Mouse (Mus musculus) hindbrain, embryonic 10.5 days (tissue): Measurements from ENCODE around the gene Shroom3. TPM values are rescaled to one million over a fixed set of nuclear protein-coding genes. Genes with fewer than 3 reads are reported as not detected.

Experiments
- DNase-seq: peaks from one replicate; pipeline ENCODE4 v3.0.0-alpha.2; 2017; ENCODE audit warnings: low spot score
- H3K27ac ChIP-seq: fragments of 300-500 bp; sonication (generic); 2 replicates; pipeline ENCODE4 v1.5.1; 2016; ENCODE audit warnings: mild to moderate bottlenecking, moderate library complexity
- H3K27me3 ChIP-seq: fragments of 300-500 bp; sonication (generic); 2 replicates; pipeline ENCODE4 v1.6.1; 2016; ENCODE audit warnings: mild to moderate bottlenecking; ENCODE audit not compliant: poor library complexity, insufficient read depth, severe bottlenecking
- H3K36me3 ChIP-seq: fragments of 300-500 bp; sonication (generic); 2 replicates; pipeline ENCODE4 v1.6.1; 2016; ENCODE audit warnings: mild to moderate bottlenecking, moderate library complexity
- H3K4me1 ChIP-seq: fragments of 300-500 bp; sonication (generic); replicated peaks from 2 replicates; pipeline ENCODE4 v1.6.1; 2016; ENCODE audit warnings: mild to moderate bottlenecking
- H3K4me3 ChIP-seq: fragments of 300-500 bp; sonication (generic); 2 replicates; pipeline ENCODE4 v1.5.1; 2016; ENCODE audit warnings: mild to moderate bottlenecking, moderate library complexity
- H3K9me3 ChIP-seq: fragments of 300-500 bp; sonication (generic); 2 replicates; pipeline ENCODE4 v1.6.1; 2016; ENCODE audit warnings: mild to moderate bottlenecking, moderate library complexity
- WGBS: fragments of 180-500 bp; shearing (Covaris S2); methylation state at CpG from one replicate; pipeline ENCODE4 v1.1.7; 2016; 5-methylcytosine and 5-hydroxymethylcytosine counted together
- polyA plus RNA-seq: library from polyadenylated mRNA; unstranded; fragments of >200 nt; fragmentation: Nextera tagmentation; extraction: Ambion mirVana; gene quantifications from 2 replicates; pipeline ENCODE4 v1.2.1, GENCODE M21; 2016

The Shroom3 gene
- polyA plus RNA-seq, 1 experiment from 2014 or later = 6.5 TPM

DNA sequence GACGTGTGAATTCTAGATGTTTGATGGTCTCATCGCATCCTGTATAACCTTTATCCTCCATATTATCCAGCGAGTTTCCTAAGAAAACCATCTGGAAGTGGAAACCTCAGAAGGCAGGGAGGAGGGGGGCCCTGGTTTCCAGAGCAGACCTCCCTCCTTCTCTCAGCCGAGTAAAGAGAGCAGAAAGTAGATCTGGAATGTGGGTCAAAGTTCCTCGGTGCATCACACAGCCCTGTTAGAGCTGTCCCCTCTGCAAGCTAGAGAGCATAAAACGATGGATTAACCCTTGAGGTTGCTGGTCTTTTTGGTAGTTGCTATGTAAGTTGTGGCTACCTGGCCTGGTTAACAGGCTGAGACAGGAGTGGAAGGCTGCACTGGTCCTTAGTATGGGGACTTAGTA, 46.0 kb downstream of the Shroom3 start:
- WGBS = 64% methylated on average over 6 of the region's 6 CpGs
- Histone ChIP-seq H3K4me3 (no peak overlapping the region), H3K9me3 (no peaks in the 10 kb centered on the region)

DNA sequence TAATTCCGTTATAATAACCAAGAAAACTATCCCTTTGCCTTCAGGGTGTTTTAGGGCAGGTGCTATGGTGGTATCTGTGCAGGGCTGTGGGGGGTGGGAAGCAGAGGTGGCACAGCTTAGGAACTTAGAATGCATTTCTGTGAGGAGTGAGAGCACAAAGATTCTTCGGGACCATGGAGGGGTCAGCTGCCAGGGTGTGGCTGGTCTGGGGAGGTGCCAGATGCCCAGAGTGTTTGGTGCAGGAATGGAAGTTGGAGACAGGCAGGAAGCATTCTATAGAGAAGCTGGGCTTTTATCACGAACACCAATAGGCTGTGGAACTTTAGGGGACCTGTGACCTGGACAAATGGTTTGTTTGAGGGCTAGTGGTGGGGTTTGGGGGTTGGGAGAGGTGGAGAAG, 58.6 kb downstream of the Shroom3 start:
- peaks cover 14% of the 10 kb centered on the region; the same call in 1 of the 2 replicates for H3K4me1 ChIP-seq
- no peak for DNase-seq
- no peaks in the 10 kb centered on the region for H3K27me3 ChIP-seq
- H3K27ac ChIP-seq = no peak overlapping the region
- H3K4me3 ChIP-seq = no peak overlapping the region
- H3K36me3 ChIP-seq = 0 out of 2 replicates have a peak, but pooled peaks cover 3% of the 10 kb centered on the region
- H3K9me3 ChIP-seq = no peaks in the 10 kb centered on the region
- 85% methylated on average over 3 of the region's 3 CpGs for WGBS

More for the DNA sequence above, 46.0 kb downstream of the Shroom3 start:
- H3K4me1 ChIP-seq = 0 out of 2 replicates have a peak, but pooled peaks cover 8% of the 10 kb centered on the region
- peaks cover 4% of the 10 kb centered on the region; the same call in 1 of the 2 replicates for H3K36me3 ChIP-seq
- no peaks in the 10 kb centered on the region for H3K27me3 ChIP-seq
- no peak for DNase-seq
- no peak overlapping the region for H3K27ac ChIP-seq

DNA sequence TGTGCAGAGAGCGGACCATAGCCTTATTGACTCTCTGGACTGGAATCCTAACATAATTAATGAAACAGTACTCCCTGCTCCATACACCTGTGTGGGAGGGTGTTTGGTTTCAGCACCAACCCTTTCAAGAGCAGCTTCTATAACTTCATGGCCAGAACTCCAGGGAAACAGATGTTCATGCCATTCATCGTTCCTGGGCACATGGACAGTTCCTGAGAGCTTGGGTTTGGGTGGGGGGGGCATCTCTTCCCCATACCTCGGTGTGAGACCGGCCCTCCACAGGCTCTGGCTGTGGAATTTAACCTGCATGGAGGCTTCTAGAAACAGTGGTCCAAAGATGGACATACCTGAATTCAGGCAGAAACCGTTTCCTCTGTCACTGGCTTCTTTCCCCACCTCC, 59.5 kb downstream of the Shroom3 start:
- no peaks in the 10 kb centered on the region for H3K9me3 ChIP-seq
- DNase-seq = no peak
- no peaks in the 10 kb centered on the region for H3K27me3 ChIP-seq
- WGBS = 86% methylated on average over 5 of the region's 5 CpGs
- H3K27ac ChIP-seq = no peak overlapping the region
- H3K36me3 ChIP-seq = no peaks in the 10 kb centered on the region
- peaks cover 14% of the 10 kb centered on the region; the same call in 1 of the 2 replicates for H3K4me1 ChIP-seq
- no peak overlapping the region for H3K4me3 ChIP-seq

DNA sequence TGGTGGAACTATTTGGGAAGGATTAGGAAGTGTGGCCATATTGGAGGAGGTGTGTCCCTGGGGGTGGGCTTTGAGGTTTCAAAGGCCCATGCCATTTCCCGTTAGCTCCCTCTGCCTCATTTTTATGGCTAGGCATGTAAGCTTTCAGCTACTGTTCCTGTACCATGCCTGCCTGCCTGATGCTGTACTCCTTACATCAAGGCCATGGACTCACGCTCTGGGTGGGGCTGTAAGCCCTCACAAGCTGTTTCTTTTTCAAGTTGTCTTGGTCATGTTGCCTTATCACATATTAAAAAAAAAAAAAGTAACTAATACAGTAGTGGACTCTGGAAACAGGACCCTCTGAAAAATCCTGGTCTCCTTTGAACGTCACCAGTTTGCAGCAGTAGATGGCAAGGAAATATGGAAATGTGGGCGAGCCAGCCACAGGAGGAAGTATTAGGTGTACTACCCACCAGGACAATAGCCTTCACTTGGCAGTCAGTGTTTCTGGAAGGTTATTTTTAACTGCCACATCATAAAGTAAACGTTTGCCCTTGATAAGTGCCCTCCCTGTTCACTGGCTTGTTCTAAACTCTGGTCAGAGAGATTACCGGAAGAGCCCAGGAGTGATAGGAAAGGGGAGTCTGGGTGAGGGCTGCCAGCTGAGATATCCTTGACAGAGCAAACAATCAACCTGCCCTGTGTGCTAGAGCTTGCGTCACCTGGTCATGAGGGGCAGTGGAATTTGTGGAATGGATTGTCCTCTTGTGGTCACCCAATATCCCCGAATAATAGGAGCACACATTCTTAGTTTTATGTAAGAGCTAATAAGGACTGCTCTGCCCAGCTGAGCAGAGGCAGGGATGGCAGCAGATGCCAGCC, 62.4 kb downstream of the Shroom3 start:
- Histone ChIP-seq H3K4me3 (no peak overlapping the region), H3K36me3 (no peaks in the 10 kb centered on the region), H3K27me3 (no peaks in the 10 kb centered on the region), H3K4me1 (peaks cover 14% of the 10 kb centered on the region; the same call in 1 of the 2 replicates), H3K27ac (no peak overlapping the region), H3K9me3 (no peaks in the 10 kb centered on the region)
- DNase-seq = no peak
- WGBS = 82% methylated on average over 8 of the region's 8 CpGs

DNA sequence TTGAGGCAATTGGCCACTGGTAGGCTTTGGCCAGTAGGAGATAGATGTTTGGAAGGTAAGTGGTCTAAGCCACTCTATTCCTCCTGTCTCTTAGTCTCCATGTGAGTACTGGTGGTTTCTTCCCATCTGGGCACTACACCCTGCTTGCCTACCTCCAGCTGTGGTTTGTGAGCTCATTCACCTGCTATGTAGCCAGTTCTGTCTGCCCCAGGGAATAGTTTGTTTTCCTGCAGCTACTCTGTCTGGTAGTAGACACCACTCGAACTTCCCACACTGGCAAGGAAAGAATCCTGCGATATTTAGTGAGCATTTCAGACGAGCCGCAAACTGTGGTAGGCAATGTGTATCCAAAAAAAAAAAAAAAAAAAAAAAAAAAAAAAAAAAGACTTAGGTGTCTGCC, 68.3 kb downstream of the Shroom3 start:
- H3K27ac ChIP-seq = no peak overlapping the region
- H3K4me3 ChIP-seq = no peak overlapping the region
- no peaks in the 10 kb centered on the region for H3K27me3 ChIP-seq
- H3K36me3 ChIP-seq = no peaks in the 10 kb centered on the region
- no peak for DNase-seq
- WGBS = 90% methylated on average over 4 of the region's 4 CpGs
- H3K9me3 ChIP-seq = 0 out of 2 replicates have a peak, but pooled peaks cover 9% of the 10 kb centered on the region
- no peaks in the 10 kb centered on the region for H3K4me1 ChIP-seq

DNA sequence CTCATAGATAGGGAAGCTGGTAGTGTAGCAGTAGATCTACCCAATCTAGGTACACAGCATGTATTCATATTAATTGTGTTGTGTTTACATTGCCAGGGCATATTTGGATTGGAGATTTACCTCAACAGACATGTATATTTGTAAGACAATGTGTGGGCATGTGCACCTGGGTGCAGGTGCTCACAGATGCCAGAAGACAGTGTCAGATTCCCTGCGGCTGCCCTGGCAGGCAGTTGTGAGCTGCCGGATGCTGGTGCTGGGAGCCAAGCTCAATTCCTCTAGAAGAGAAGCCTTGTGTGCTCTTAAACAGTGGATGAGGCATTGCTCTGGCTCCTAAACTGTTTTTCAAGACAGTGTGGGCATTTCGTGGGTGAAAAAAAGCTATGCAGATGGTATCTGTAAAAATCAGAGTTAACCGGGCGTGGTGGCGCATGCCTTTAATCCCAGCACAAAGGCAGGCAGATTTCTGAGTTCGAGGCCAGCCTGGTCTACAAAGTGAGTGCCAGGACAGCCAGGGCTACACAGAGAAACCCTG, 72.1 kb downstream of the Shroom3 start:
- Histone ChIP-seq H3K4me1 (no peaks in the 10 kb centered on the region), H3K4me3 (no peak overlapping the region), H3K27ac (no peak overlapping the region), H3K27me3 (no peaks in the 10 kb centered on the region), H3K9me3 (0 out of 2 replicates have a peak, but pooled peaks cover 9% of the 10 kb centered on the region), H3K36me3 (no peaks in the 10 kb centered on the region)
- WGBS = 86% methylated on average over 7 of the region's 7 CpGs
- DNase-seq = no peak

DNA sequence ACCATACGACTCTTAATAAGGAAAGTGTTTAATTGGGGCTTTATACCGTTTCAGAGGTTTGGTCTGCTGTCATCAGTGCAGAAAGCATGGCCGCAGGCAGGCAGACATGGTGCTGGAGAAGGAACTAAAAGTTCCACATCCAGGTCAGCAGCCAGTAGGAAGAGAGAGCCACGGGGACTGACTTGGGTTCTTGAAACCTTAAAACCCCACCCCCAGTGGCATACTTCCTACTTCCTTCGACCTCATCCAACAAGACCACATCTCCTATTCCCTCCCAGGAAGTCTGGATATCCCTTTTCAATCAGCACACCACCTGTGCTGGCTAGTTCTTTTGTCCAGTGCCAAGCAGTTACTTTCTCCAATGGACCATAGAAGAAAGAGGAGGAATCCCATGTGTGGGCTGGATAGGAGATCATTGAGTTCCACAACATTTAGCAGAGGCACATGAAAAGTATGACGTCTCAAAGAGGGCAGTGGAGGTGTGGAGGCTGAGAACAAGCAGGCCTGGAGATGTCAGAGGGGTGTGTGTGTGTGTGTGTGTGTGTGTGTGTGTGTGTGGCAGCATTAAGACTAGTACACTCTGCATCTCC, 76.0 kb downstream of the Shroom3 start:
- H3K36me3 ChIP-seq = no peaks in the 10 kb centered on the region
- no peak for DNase-seq
- 89% methylated on average over 6 of the region's 6 CpGs for WGBS

DNA sequence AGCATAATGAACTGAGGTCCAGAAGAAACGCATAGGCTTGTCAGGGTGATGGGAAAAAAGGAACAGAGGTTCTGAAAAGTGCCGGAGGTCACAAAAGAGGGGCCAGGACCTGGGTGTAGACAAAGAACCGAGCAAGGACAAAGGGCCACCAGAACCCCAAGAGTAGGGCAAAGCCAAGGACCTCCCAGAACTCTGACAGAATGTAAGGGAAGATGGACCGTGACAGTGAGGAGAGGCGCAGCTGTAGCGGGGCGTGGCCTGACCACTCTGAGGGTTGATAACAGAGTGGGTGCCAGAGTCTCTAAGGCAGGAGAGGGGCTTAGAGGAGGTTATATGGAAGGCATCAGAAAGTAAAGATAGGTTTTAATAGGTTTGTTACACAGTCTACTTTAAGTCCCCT, 77.3 kb downstream of the Shroom3 start:
- 54% methylated on average over 7 of the region's 7 CpGs for WGBS
- Histone ChIP-seq H3K9me3 (no peaks in the 10 kb centered on the region), H3K4me1 (peaks cover 21% of the 10 kb centered on the region; the same call in 1 of the 2 replicates)

More for the DNA sequence above, 76.0 kb downstream of the Shroom3 start:
- H3K4me1 ChIP-seq = peaks cover 21% of the 10 kb centered on the region; the same call in 1 of the 2 replicates
- peak overlapping the region; percentile 3; the same call in 1 of the 2 replicates for H3K27ac ChIP-seq
- no peaks in the 10 kb centered on the region for H3K27me3 ChIP-seq
- H3K4me3 ChIP-seq = no peak overlapping the region
- H3K9me3 ChIP-seq = no peaks in the 10 kb centered on the region

DNA sequence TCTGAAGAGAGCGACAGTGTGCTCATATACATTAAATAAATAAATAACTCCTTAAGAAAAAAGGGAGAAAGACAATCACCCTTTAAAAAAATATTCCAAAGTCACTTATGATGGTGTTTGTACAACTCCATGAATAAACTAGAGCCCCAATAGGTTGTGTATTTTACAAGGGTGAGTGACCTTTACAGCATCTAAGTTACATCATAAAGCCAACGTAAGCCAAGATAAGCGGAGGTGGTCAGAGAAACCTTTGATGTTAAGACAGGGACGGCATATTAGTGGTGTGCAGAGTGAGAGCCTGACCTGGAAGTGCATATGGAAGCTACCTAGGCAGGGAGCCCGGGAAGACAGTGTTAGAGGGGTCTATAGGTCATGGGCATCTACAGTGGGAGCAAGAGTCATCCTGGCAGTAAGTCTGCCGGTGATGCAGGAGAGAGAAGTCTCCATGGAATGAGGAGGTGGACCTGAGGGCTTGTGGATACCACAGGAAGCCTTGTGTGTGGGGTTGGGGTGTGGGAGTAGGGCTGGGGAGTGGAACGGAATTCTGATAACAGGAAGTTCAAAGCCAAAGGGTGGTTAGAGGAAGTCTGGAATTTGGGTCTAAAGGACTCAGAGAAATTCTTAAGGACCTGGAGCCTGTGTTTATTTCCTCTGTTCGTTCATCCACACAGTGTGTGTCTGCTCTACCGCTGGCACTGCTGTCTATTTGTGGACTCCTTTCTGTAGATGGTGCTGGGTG, 78.5 kb downstream of the Shroom3 start:
- Histone ChIP-seq H3K36me3 (no peaks in the 10 kb centered on the region), H3K9me3 (no peaks in the 10 kb centered on the region), H3K4me3 (no peak overlapping the region), H3K4me1 (peaks cover 21% of the 10 kb centered on the region; the same call in 1 of the 2 replicates), H3K27ac (no peak overlapping the region), H3K27me3 (no peaks in the 10 kb centered on the region)
- 84% methylated on average over 9 of the region's 9 CpGs for WGBS
- DNase-seq = no peak

More for the DNA sequence above, 77.3 kb downstream of the Shroom3 start:
- Histone ChIP-seq H3K36me3 (no peaks in the 10 kb centered on the region), H3K27ac (no peak overlapping the region), H3K27me3 (no peaks in the 10 kb centered on the region), H3K4me3 (no peak overlapping the region)
- DNase-seq = no peak

DNA sequence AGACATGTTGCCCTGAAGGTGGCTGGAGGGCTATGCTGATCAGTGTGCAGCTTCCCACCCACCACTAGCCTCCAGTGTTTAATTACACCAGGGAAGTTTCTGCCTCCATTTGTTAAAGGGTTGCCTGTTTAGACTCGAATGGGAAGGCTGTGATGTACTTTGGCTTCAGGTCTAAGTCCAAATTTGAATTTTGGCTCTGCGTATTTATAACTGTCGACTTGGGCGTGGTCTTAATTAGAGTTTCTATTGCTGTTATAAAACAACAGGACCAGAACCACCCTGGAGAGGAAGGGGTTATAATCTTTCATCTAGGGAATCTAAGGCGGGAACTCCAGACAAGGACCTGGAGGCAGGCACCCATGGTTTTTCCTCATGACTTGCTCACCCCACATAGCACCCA, 79.2 kb downstream of the Shroom3 start:
- no peaks in the 10 kb centered on the region for H3K36me3 ChIP-seq
- H3K4me3 ChIP-seq = no peak overlapping the region
- no peak for DNase-seq
- WGBS = 92% methylated on average over 5 of the region's 5 CpGs
- no peaks in the 10 kb centered on the region for H3K9me3 ChIP-seq
- no peaks in the 10 kb centered on the region for H3K27me3 ChIP-seq
- no peak overlapping the region for H3K27ac ChIP-seq
- peaks cover 24% of the 10 kb centered on the region; the same call in 1 of the 2 replicates for H3K4me1 ChIP-seq

DNA sequence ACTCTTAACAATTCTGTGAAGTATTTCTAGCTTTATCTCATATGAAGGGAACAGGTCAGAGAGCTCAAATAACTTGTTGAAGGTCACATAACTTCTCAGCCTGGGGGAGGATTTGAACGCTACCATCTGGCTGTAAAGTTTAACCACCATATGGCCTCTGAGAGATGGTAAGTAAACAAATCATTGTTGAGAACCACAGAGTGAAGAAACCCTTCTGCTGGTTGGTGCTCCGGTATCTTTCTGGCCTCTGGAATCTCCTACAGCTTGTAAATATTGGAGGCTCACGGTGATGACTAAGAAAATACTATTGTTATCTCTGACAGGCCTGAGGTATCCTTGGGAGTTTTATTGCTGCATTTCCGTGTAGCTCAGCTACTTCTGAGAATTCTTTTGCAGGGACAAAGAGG, 80.3 kb downstream of the Shroom3 start:
- 31% methylated on average over 4 of the region's 4 CpGs for WGBS
- H3K36me3 ChIP-seq = no peaks in the 10 kb centered on the region
- no peaks in the 10 kb centered on the region for H3K9me3 ChIP-seq
- peaks cover 34% of the 10 kb centered on the region; the same call in 1 of the 2 replicates for H3K4me1 ChIP-seq
- H3K4me3 ChIP-seq = no peak overlapping the region
- no peaks in the 10 kb centered on the region for H3K27me3 ChIP-seq
- no peak overlapping the region for H3K27ac ChIP-seq
- DNase-seq = peak; percentile 12

DNA sequence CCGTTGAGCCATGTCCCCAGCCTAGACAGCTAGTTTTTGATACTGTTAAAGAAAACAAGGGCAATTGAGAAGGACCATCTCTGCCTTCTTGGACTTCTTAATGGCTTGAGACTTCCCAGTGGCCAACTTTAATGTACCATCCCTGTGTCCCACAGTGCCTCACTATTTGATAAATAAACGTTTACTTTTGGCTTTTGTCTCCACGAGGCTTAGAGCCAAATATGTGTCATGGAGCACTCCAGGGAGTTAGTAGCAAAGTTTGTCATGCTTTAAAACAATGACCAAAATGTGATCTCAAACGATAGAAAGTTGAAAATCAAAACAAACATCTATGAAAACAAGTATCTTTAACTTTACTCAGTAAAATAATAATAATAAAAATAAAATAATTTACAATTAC, 83.1 kb downstream of the Shroom3 start:
- Histone ChIP-seq H3K27ac (no peak overlapping the region), H3K4me3 (no peak overlapping the region), H3K36me3 (0 out of 2 replicates have a peak, but pooled peaks cover 8% of the 10 kb centered on the region), H3K9me3 (peaks cover 8% of the 10 kb centered on the region), H3K27me3 (no peaks in the 10 kb centered on the region), H3K4me1 (peaks cover 29% of the 10 kb centered on the region; the same call in 1 of the 2 replicates)
- WGBS = 70% methylated on average over 4 of the region's 4 CpGs
- DNase-seq = no peak
